Mouse (Mus musculus) forebrain, embryonic 15.5 days (tissue): ENCODE measurements around the gene Gm45213. TPM values are rescaled to one million over a fixed set of nuclear protein-coding genes. Genes with fewer than 3 reads are reported as not detected.

Source experiments
- ATAC-seq: fragments of 200-750 bp; cut with Nextera tagmentation; replicated peaks from 2 replicates; pipeline ENCODE4 v1.8.0; 2017; ENCODE audit warnings: mild to moderate bottlenecking, moderate TSS enrichment, moderate library complexity
- H3K27ac ChIP-seq: fragments of 300-500 bp; sonication (generic); replicated peaks from 2 replicates; pipeline ENCODE4 v1.5.1; 2015; ENCODE audit warnings: mild to moderate bottlenecking, inconsistent platforms
- H3K27me3 ChIP-seq: fragments of 300-500 bp; sonication (generic); 2 replicates; pipeline ENCODE4 v1.6.1; 2015; ENCODE audit warnings: inconsistent platforms
- H3K36me3 ChIP-seq: fragments of 300-500 bp; sonication (generic); 2 replicates; pipeline ENCODE4 v1.6.1; 2015; ENCODE audit warnings: mild to moderate bottlenecking, inconsistent platforms
- H3K4me1 ChIP-seq: fragments of 300-500 bp; sonication (generic); 2 replicates; pipeline ENCODE4 v1.6.1; 2015; ENCODE audit warnings: inconsistent platforms
- H3K4me2 ChIP-seq: fragments of 300-500 bp; sonication (generic); replicated peaks from 2 replicates; pipeline ENCODE4 v1.6.1; 2015; ENCODE audit warnings: mild to moderate bottlenecking, inconsistent platforms
- H3K4me3 ChIP-seq: fragments of 300-500 bp; sonication (generic); 2 replicates; pipeline ENCODE4 v1.5.1; 2015; ENCODE audit warnings: mild to moderate bottlenecking, inconsistent platforms
- H3K9ac ChIP-seq: fragments of 300-500 bp; sonication (generic); replicated peaks from 2 replicates; pipeline ENCODE4 v1.6.1; 2015; ENCODE audit warnings: mild to moderate bottlenecking, inconsistent platforms
- H3K9me3 ChIP-seq: fragments of 300-500 bp; sonication (generic); 2 replicates; pipeline ENCODE4 v1.6.1; 2016; ENCODE audit warnings: inconsistent platforms
- WGBS: fragments of 180-500 bp; shearing (Covaris S2); methylation state at CpG from one replicate; pipeline ENCODE4 v1.1.7; 2015; ENCODE audit warnings: mixed read lengths; 5-methylcytosine and 5-hydroxymethylcytosine counted together
- polyA plus RNA-seq: library from polyadenylated mRNA; unstranded; fragments of >200 nt; fragmentation: Nextera tagmentation; extraction: Ambion mirVana; gene quantifications from 2 replicates; pipeline ENCODE4 v1.2.1, GENCODE M21; 2015

Gm45213 gene
- polyA plus RNA-seq, 1 experiment from 2014 or later = not detected

- 83% methylated on average over 1 of the region's 1 CpGs for WGBS
- H3K9ac ChIP-seq = peak within 1 kb of the TSS; percentile 94; the same call in 1 of the 2 replicates
Measured at GRCm38 (mm10) chr7:66058703-66059102, 15.3 kb downstream of the Gm45213 start, which contains the start of gene Snrpa1. Snrpa1 (plus strand) TSS chr7:66059003.

GRCm38 (mm10) chr7:66060066-66060956, 16.9 kb downstream of the Gm45213 start:
- peak overlapping the region; percentile 94 for H3K9ac ChIP-seq
- H3K27ac ChIP-seq = peak overlapping the region; percentile 82
- no peaks in the 10 kb centered on the region for H3K9me3 ChIP-seq
- H3K36me3 ChIP-seq = peaks cover 20% of the 10 kb centered on the region
- peak; percentile 97 for ATAC-seq
- no peaks in the 10 kb centered on the region for H3K27me3 ChIP-seq
- H3K4me1 ChIP-seq = peaks cover 20% of the 10 kb centered on the region
- under 1% methylated on average over 64 of the region's 64 CpGs for WGBS
- H3K4me3 ChIP-seq = peak overlapping the region; percentile 99
- peak overlapping the region; percentile 77 for H3K4me2 ChIP-seq

More at GRCm38 (mm10) chr7:66058703-66059102, 15.3 kb downstream of the Gm45213 start, which contains the start of gene Snrpa1:
- Histone ChIP-seq H3K36me3 (peaks cover 9% of the 10 kb centered on the region), H3K9me3 (no peaks in the 10 kb centered on the region), H3K27ac (no peak within 1 kb of the TSS), H3K27me3 (no peaks in the 10 kb centered on the region), H3K4me1 (peaks cover 20% of the 10 kb centered on the region), H3K4me3 (peak within 1 kb of the TSS; percentile 99), H3K4me2 (peak within 1 kb of the TSS; percentile 77)
- ATAC-seq = no peak

- WGBS = under 1% methylated on average over 14 of the region's 14 CpGs
- ATAC-seq = no peak
Measured at GRCm38 (mm10) chr7:66061057-66061456, 17.7 kb downstream of the Gm45213 start.

GRCm38 (mm10) chr7:66076411-66076810, 33.0 kb downstream of the Gm45213 start:
- peak overlapping the region; percentile 53 for H3K27ac ChIP-seq
- peaks cover 48% of the 10 kb centered on the region for H3K36me3 ChIP-seq
- no peak overlapping the region for H3K9ac ChIP-seq
- 55% methylated on average over 2 of the region's 2 CpGs for WGBS
- ATAC-seq = no peak
- H3K4me3 ChIP-seq = no peak overlapping the region
- peaks cover 30% of the 10 kb centered on the region for H3K4me1 ChIP-seq
- H3K4me2 ChIP-seq = no peak overlapping the region
- H3K27me3 ChIP-seq = no peaks in the 10 kb centered on the region
- no peaks in the 10 kb centered on the region for H3K9me3 ChIP-seq

More at GRCm38 (mm10) chr7:66061057-66061456, 17.7 kb downstream of the Gm45213 start:
- Histone ChIP-seq H3K4me2 (peak overlapping the region; percentile 77), H3K4me3 (peak overlapping the region; percentile 99), H3K4me1 (peaks cover 20% of the 10 kb centered on the region), H3K9ac (peak overlapping the region; percentile 94), H3K36me3 (peaks cover 25% of the 10 kb centered on the region), H3K9me3 (no peaks in the 10 kb centered on the region), H3K27me3 (no peaks in the 10 kb centered on the region), H3K27ac (no peak overlapping the region)

GRCm38 (mm10) chr7:66079364-66080230, 36.2 kb downstream of the Gm45213 start, which contains the start of gene Selenos:
Selenos (plus strand) TSS chr7:66079649.
- Histone ChIP-seq H3K4me1 (peaks cover 30% of the 10 kb centered on the region), H3K36me3 (peaks cover 43% of the 10 kb centered on the region), H3K9ac (peak within 1 kb of the TSS; percentile 77), H3K27ac (peak within 1 kb of the TSS; percentile 87), H3K4me2 (peak within 1 kb of the TSS; percentile 80), H3K9me3 (no peaks in the 10 kb centered on the region), H3K27me3 (no peaks in the 10 kb centered on the region), H3K4me3 (peak within 1 kb of the TSS; percentile 68)
- ATAC-seq = peak; percentile 100
- under 1% methylated on average over 65 of the region's 65 CpGs for WGBS

GRCm38 (mm10) chr7:66080231-66080613, 36.8 kb downstream of the Gm45213 start:
- Histone ChIP-seq H3K27ac (peak overlapping the region; percentile 75; the same call in 1 of the 2 replicates), H3K27me3 (no peaks in the 10 kb centered on the region), H3K9me3 (no peaks in the 10 kb centered on the region), H3K9ac (peak overlapping the region; percentile 77), H3K4me1 (peaks cover 30% of the 10 kb centered on the region), H3K4me3 (peak overlapping the region; percentile 68), H3K4me2 (peak overlapping the region; percentile 80), H3K36me3 (peaks cover 41% of the 10 kb centered on the region)
- 40% methylated on average over 5 of the region's 5 CpGs for WGBS
- no peak for ATAC-seq

- Histone ChIP-seq H3K9me3 (no peaks in the 10 kb centered on the region), H3K9ac (no peak overlapping the region), H3K4me2 (no peak overlapping the region), H3K4me3 (no peak overlapping the region), H3K27ac (no peak overlapping the region), H3K4me1 (peaks cover 15% of the 10 kb centered on the region), H3K27me3 (no peaks in the 10 kb centered on the region), H3K36me3 (peaks cover 63% of the 10 kb centered on the region)
- ATAC-seq = no peak
- WGBS = 93% methylated on average over 6 of the region's 6 CpGs
Measured at GRCm38 (mm10) chr7:66083757-66084156, 40.4 kb downstream of the Gm45213 start.

- no peak overlapping the region for H3K27ac ChIP-seq
- H3K27me3 ChIP-seq = no peaks in the 10 kb centered on the region
- H3K9me3 ChIP-seq = no peaks in the 10 kb centered on the region
- 85% methylated on average over 7 of the region's 7 CpGs for WGBS
- no peak overlapping the region for H3K4me3 ChIP-seq
- peaks cover 12% of the 10 kb centered on the region for H3K4me1 ChIP-seq
- H3K9ac ChIP-seq = no peak overlapping the region
- H3K36me3 ChIP-seq = peaks cover 70% of the 10 kb centered on the region
- no peak for ATAC-seq
- H3K4me2 ChIP-seq = no peak overlapping the region
Measured at GRCm38 (mm10) chr7:66084546-66084945, 41.1 kb downstream of the Gm45213 start.

- no peak for ATAC-seq
- peaks cover 83% of the 10 kb centered on the region for H3K36me3 ChIP-seq
- H3K4me1 ChIP-seq = no peaks in the 10 kb centered on the region
- H3K9me3 ChIP-seq = no peaks in the 10 kb centered on the region
- no peak overlapping the region for H3K4me2 ChIP-seq
- no peaks in the 10 kb centered on the region for H3K27me3 ChIP-seq
- H3K9ac ChIP-seq = no peak overlapping the region
- H3K4me3 ChIP-seq = no peak overlapping the region
- 86% methylated on average over 4 of the region's 4 CpGs for WGBS
- no peak overlapping the region for H3K27ac ChIP-seq
Measured at GRCm38 (mm10) chr7:66087652-66088051, 44.2 kb downstream of the Gm45213 start.

GRCm38 (mm10) chr7:66088077-66088476, 44.7 kb downstream of the Gm45213 start:
- ATAC-seq = no peak
- H3K4me3 ChIP-seq = no peak overlapping the region
- no peaks in the 10 kb centered on the region for H3K9me3 ChIP-seq
- no peak overlapping the region for H3K4me2 ChIP-seq
- no peaks in the 10 kb centered on the region for H3K27me3 ChIP-seq
- H3K27ac ChIP-seq = no peak overlapping the region
- no peaks in the 10 kb centered on the region for H3K4me1 ChIP-seq
- H3K9ac ChIP-seq = no peak overlapping the region
- peaks cover 80% of the 10 kb centered on the region for H3K36me3 ChIP-seq
- WGBS = 86% methylated on average over 2 of the region's 2 CpGs

GRCm38 (mm10) chr7:66090676-66091190, 47.3 kb downstream of the Gm45213 start:
- H3K27ac ChIP-seq = no peak overlapping the region
- no peak overlapping the region for H3K4me2 ChIP-seq
- H3K36me3 ChIP-seq = peaks cover 55% of the 10 kb centered on the region
- H3K9ac ChIP-seq = no peak overlapping the region
- 79% methylated on average over 11 of the region's 11 CpGs for WGBS
- H3K27me3 ChIP-seq = no peaks in the 10 kb centered on the region
- H3K4me1 ChIP-seq = no peaks in the 10 kb centered on the region
- no peak for ATAC-seq
- no peaks in the 10 kb centered on the region for H3K9me3 ChIP-seq
- H3K4me3 ChIP-seq = no peak overlapping the region
